Mouse (Mus musculus) neural tube, embryonic 11.5 days (tissue): ENCODE measurements around the gene Snx17. TPM values are rescaled to one million over a fixed set of nuclear protein-coding genes. Genes with fewer than 3 reads are reported as not detected.

Experiments
- ATAC-seq: fragments of 200-750 bp; cut with Nextera tagmentation; 2 replicates; pipeline ENCODE4 v1.8.0; 2017; ENCODE audit warnings: moderate number of reproducible peaks, mild to moderate bottlenecking, moderate TSS enrichment, moderate library complexity; ENCODE audit not compliant: insufficient read depth, low FRiP score, low TSS enrichment
- DNase-seq: peaks from one replicate; pipeline ENCODE4 v3.0.0-alpha.2; 2015; ENCODE audit warnings: low spot score
- H3K27ac ChIP-seq: fragments of 300-500 bp; sonication (generic); 2 replicates; pipeline ENCODE4 v1.5.1; 2014; ENCODE audit warnings: low read depth, mild to moderate bottlenecking, low read length
- H3K27me3 ChIP-seq: fragments of 300-500 bp; sonication (generic); 2 replicates; pipeline ENCODE4 v1.6.1; 2014; ENCODE audit warnings: mild to moderate bottlenecking, low read length, mixed read lengths; ENCODE audit not compliant: control insufficient read depth, insufficient read depth
- H3K36me3 ChIP-seq: fragments of 300-500 bp; sonication (generic); 2 replicates; pipeline ENCODE4 v1.6.1; 2014; ENCODE audit warnings: mild to moderate bottlenecking, low read length, moderate library complexity, mixed read lengths; ENCODE audit not compliant: control insufficient read depth, insufficient read depth
- H3K4me1 ChIP-seq: fragments of 300-500 bp; sonication (generic); 2 replicates; pipeline ENCODE4 v1.6.1; 2014; ENCODE audit warnings: low read length, mixed read lengths; ENCODE audit not compliant: control insufficient read depth, insufficient read depth
- H3K4me2 ChIP-seq: fragments of 300-500 bp; sonication (generic); 2 replicates; pipeline ENCODE4 v1.6.1; 2014; ENCODE audit warnings: low read depth, mild to moderate bottlenecking, moderate library complexity
- H3K4me3 ChIP-seq: fragments of 300-500 bp; sonication (generic); 2 replicates; pipeline ENCODE4 v1.5.1; 2014; ENCODE audit warnings: low read depth, low read length
- H3K9ac ChIP-seq: fragments of 300-500 bp; sonication (generic); 2 replicates; pipeline ENCODE4 v1.6.1; 2014; ENCODE audit warnings: mild to moderate bottlenecking, low read length
- H3K9me3 ChIP-seq: fragments of 300-500 bp; sonication (generic); 2 replicates; pipeline ENCODE4 v1.6.1; 2016; ENCODE audit warnings: low read length; ENCODE audit not compliant: control insufficient read depth
- WGBS: fragments of 180-500 bp; shearing (Covaris S2); extraction: QIAGEN DNeasy Blood & Tissue Kit; methylation state at CpG from one replicate; pipeline ENCODE4 v1.1.7; 2014; 5-methylcytosine and 5-hydroxymethylcytosine counted together
- polyA plus RNA-seq: library from polyadenylated mRNA; unstranded; fragments of >200 nt; fragmentation: Nextera tagmentation; extraction: Ambion mirVana; gene quantifications from 2 replicates; pipeline ENCODE4 v1.2.1, GENCODE M21; 2014

Gene Snx17
- polyA plus RNA-seq, 1 experiment from 2014 or later: 134 TPM

- no peaks in the 10 kb centered on the region for H3K27me3 ChIP-seq
- H3K9ac ChIP-seq: no peak overlapping the region
- no peak for DNase-seq
- 56% methylated on average over 7 of the region's 7 CpGs for WGBS
- H3K27ac ChIP-seq: no peak overlapping the region
- ATAC-seq: no peak
- H3K36me3 ChIP-seq: no peaks in the 10 kb centered on the region
- H3K4me2 ChIP-seq: no peak overlapping the region
- no peaks in the 10 kb centered on the region for H3K9me3 ChIP-seq
- H3K4me1 ChIP-seq: peaks cover 2% of the 10 kb centered on the region; the same call in 1 of the 2 replicates
- no peak overlapping the region for H3K4me3 ChIP-seq
These were observed 25.3 kb downstream of the Snx17 start for GRCm38 (mm10) chr5:31218294-31218693.

- H3K4me2 ChIP-seq: peak overlapping the region; percentile 84
- H3K27me3 ChIP-seq: no peaks in the 10 kb centered on the region
- H3K4me3 ChIP-seq: peak overlapping the region; percentile 84
- H3K9me3 ChIP-seq: no peaks in the 10 kb centered on the region
- DNase-seq (no peak), ATAC-seq (no peak)
- H3K4me1 ChIP-seq: peaks cover 2% of the 10 kb centered on the region; the same call in 1 of the 2 replicates
- H3K36me3 ChIP-seq: no peaks in the 10 kb centered on the region
- no peak overlapping the region for H3K9ac ChIP-seq
- no peak overlapping the region for H3K27ac ChIP-seq
- WGBS: 4% methylated on average over 2 of the region's 2 CpGs
These were observed 26.0 kb downstream of the Snx17 start for GRCm38 (mm10) chr5:31219070-31219469.

- Histone ChIP-seq H3K36me3 (no peaks in the 10 kb centered on the region), H3K4me3 (peak overlapping the region; percentile 84), H3K27ac (no peak overlapping the region; the same call in 1 of the 2 replicates), H3K4me1 (peaks cover 2% of the 10 kb centered on the region; the same call in 1 of the 2 replicates), H3K4me2 (peak overlapping the region; percentile 84), H3K9me3 (no peaks in the 10 kb centered on the region), H3K9ac (peak overlapping the region; percentile 93), H3K27me3 (no peaks in the 10 kb centered on the region)
- DNase-seq (no peak), ATAC-seq (no peak)
- 2% methylated on average over 11 of the region's 11 CpGs for WGBS
These were observed 26.4 kb downstream of the Snx17 start for GRCm38 (mm10) chr5:31219474-31219873.

GRCm38 (mm10) chr5:31219911-31220447 is 27.0 kb downstream of the Snx17 start:
- no peaks in the 10 kb centered on the region for H3K9me3 ChIP-seq
- no peak for DNase-seq
- H3K4me2 ChIP-seq: peak overlapping the region; percentile 84
- H3K4me3 ChIP-seq: peak overlapping the region; percentile 84
- H3K27ac ChIP-seq: peak overlapping the region; percentile 84
- peak; percentile 77 for ATAC-seq
- peaks cover 2% of the 10 kb centered on the region; the same call in 1 of the 2 replicates for H3K4me1 ChIP-seq
- whole genome bisulfite sequencing: under 1% methylated on average over 40 of the region's 40 CpGs
- H3K9ac ChIP-seq: peak overlapping the region; percentile 93
- no peaks in the 10 kb centered on the region for H3K27me3 ChIP-seq
- H3K36me3 ChIP-seq: no peaks in the 10 kb centered on the region

- DNase-seq: peak; percentile 98
- 0% methylated on average over 70 of the region's 70 CpGs for WGBS
- Histone ChIP-seq H3K36me3 (no peaks in the 10 kb centered on the region), H3K4me3 (peak within 1 kb of the TSS; percentile 84), H3K4me2 (peak within 1 kb of the TSS; percentile 84), H3K9ac (peak within 1 kb of the TSS; percentile 93), H3K9me3 (no peaks in the 10 kb centered on the region), H3K27ac (peak within 1 kb of the TSS; percentile 84), H3K27me3 (no peaks in the 10 kb centered on the region), H3K4me1 (peaks cover 2% of the 10 kb centered on the region; the same call in 1 of the 2 replicates)
- peak; percentile 92 for ATAC-seq
These were observed 27.6 kb downstream of the Snx17 start, which contains the start of gene Ppm1g for GRCm38 (mm10) chr5:31220448-31221303. Gene Ppm1g (minus strand): TSS chr5:31220687.

GRCm38 (mm10) chr5:31221304-31221945 is 28.4 kb downstream of the Snx17 start:
- peak; percentile 58 for DNase-seq
- Histone ChIP-seq H3K9ac (peak overlapping the region; percentile 93), H3K4me3 (peak overlapping the region; percentile 84), H3K36me3 (no peaks in the 10 kb centered on the region), H3K4me1 (peaks cover 2% of the 10 kb centered on the region; the same call in 1 of the 2 replicates), H3K27me3 (no peaks in the 10 kb centered on the region), H3K4me2 (peak overlapping the region; percentile 84), H3K27ac (peak overlapping the region; percentile 84), H3K9me3 (no peaks in the 10 kb centered on the region)
- 18% methylated on average over 11 of the region's 11 CpGs for WGBS
- ATAC-seq: peak; percentile 28; the same call in 1 of the 2 replicates

- H3K27me3 ChIP-seq: no peaks in the 10 kb centered on the region
- H3K27ac ChIP-seq: no peak overlapping the region
- H3K9ac ChIP-seq: no peak overlapping the region
- no peak for ATAC-seq
- no peak overlapping the region for H3K4me2 ChIP-seq
- no peaks in the 10 kb centered on the region for H3K9me3 ChIP-seq
- no peak overlapping the region for H3K4me3 ChIP-seq
- 93% methylated on average over 9 of the region's 9 CpGs for WGBS
- DNase-seq: no peak
- H3K4me1 ChIP-seq: no peaks in the 10 kb centered on the region
- no peaks in the 10 kb centered on the region for H3K36me3 ChIP-seq
These were observed 29.7 kb downstream of the Snx17 start for GRCm38 (mm10) chr5:31222696-31223095.

- WGBS: 85% methylated on average over 1 of the region's 1 CpGs
- no peak for ATAC-seq
These were observed 33.6 kb downstream of the Snx17 start for GRCm38 (mm10) chr5:31226641-31227040.

More at GRCm38 (mm10) chr5:31226641-31227040, 33.6 kb downstream of the Snx17 start:
- no peaks in the 10 kb centered on the region for H3K27me3 ChIP-seq
- H3K36me3 ChIP-seq: no peaks in the 10 kb centered on the region
- H3K4me2 ChIP-seq: no peak overlapping the region
- DNase-seq: no peak
- H3K4me3 ChIP-seq: no peak overlapping the region
- no peak overlapping the region for H3K27ac ChIP-seq
- no peak overlapping the region for H3K9ac ChIP-seq
- no peaks in the 10 kb centered on the region for H3K9me3 ChIP-seq
- no peaks in the 10 kb centered on the region for H3K4me1 ChIP-seq
